Mouse (Mus musculus) embryonic facial prominence, embryonic 14.5 days (tissue): ENCODE data around the gene Aoc3. TPM values are rescaled to one million over a fixed set of nuclear protein-coding genes. Genes with fewer than 3 reads are reported as not detected.
"Not testable (repeated sequence)": the region's sequence is repeated elsewhere in the genome, so short reads cannot be mapped to it uniquely, and the experiment has no call there.

Experiments used
- ATAC-seq: fragments of 200-750 bp; cut with Nextera tagmentation; 2 replicates; pipeline ENCODE4 v1.8.0; 2017; ENCODE audit warnings: low read depth, moderate number of reproducible peaks, moderate TSS enrichment
- DNase-seq: peaks from one replicate; pipeline ENCODE4 v3.0.0-alpha.2; 2015; ENCODE audit warnings: low spot score
- H3K27ac ChIP-seq: fragments of 300-500 bp; sonication (generic); replicated peaks from 2 replicates; pipeline ENCODE4 v1.5.1; 2014; ENCODE audit warnings: low read depth, mild to moderate bottlenecking, low read length, moderate library complexity
- H3K27me3 ChIP-seq: fragments of 300-500 bp; sonication (generic); replicated peaks from 2 replicates; pipeline ENCODE4 v1.6.1; 2014; ENCODE audit warnings: low read length; ENCODE audit not compliant: control insufficient read depth, insufficient read depth
- H3K36me3 ChIP-seq: fragments of 300-500 bp; sonication (generic); 2 replicates; pipeline ENCODE4 v1.6.1; 2014; ENCODE audit warnings: low read length, mixed read lengths; ENCODE audit not compliant: control insufficient read depth, insufficient read depth
- H3K4me1 ChIP-seq: fragments of 300-500 bp; sonication (generic); 2 replicates; pipeline ENCODE4 v1.6.1; 2014; ENCODE audit warnings: antibody characterized with exemption, low read length; ENCODE audit not compliant: control insufficient read depth, insufficient read depth
- H3K4me2 ChIP-seq: fragments of 300-500 bp; sonication (generic); 2 replicates; pipeline ENCODE4 v1.6.1; 2014; ENCODE audit warnings: low read depth, mild to moderate bottlenecking, low read length, moderate library complexity, mixed read lengths
- H3K4me3 ChIP-seq: fragments of 300-500 bp; sonication (generic); 2 replicates; pipeline ENCODE4 v1.5.1; 2014; ENCODE audit warnings: low read depth, mild to moderate bottlenecking, low read length
- H3K9ac ChIP-seq: fragments of 300-500 bp; sonication (generic); 2 replicates; pipeline ENCODE4 v1.6.1; 2014; ENCODE audit warnings: low read depth, mild to moderate bottlenecking, low read length, moderate library complexity, mixed read lengths
- H3K9me3 ChIP-seq: fragments of 300-500 bp; sonication (generic); 2 replicates; pipeline ENCODE4 v1.6.1; 2016; ENCODE audit warnings: low read length; ENCODE audit not compliant: control insufficient read depth
- WGBS: fragments of 180-500 bp; shearing (Covaris S2); extraction: QIAGEN DNeasy Blood & Tissue Kit; methylation state at CpG from one replicate; pipeline ENCODE4 v1.1.7; 2014; 5-methylcytosine and 5-hydroxymethylcytosine counted together
- microRNA-seq: library from miRNA; unstranded; fragments of <30 nt; microRNA quantifications from one replicate; pipeline ENCODE4, GENCODE M21; 2016; ENCODE audit warnings: borderline number of aligned reads
- polyA plus RNA-seq: library from polyadenylated mRNA; unstranded; fragments of >200 nt; fragmentation: Nextera tagmentation; extraction: Ambion mirVana; gene quantifications from 2 replicates; pipeline ENCODE4 v1.2.1, GENCODE M21; 2014

Gene Aoc3
- polyA plus RNA-seq, 1 experiment from 2014 or later = 2.4 TPM

- Histone ChIP-seq H3K4me1 (no peaks in the 10 kb centered on the region), H3K9me3 (no peaks in the 10 kb centered on the region), H3K4me2 (no peak overlapping the region), H3K27me3 (no peaks in the 10 kb centered on the region), H3K36me3 (no peaks in the 10 kb centered on the region), H3K4me3 (no peak overlapping the region), H3K9ac (no peak overlapping the region), H3K27ac (no peak overlapping the region)
- WGBS = 74% methylated on average over 5 of the region's 5 CpGs
- DNase-seq (no peak), ATAC-seq (no peak)
Observed at GRCm38 (mm10) chr11:101370141-101370540, 39.7 kb downstream of the Aoc3 start.

- Histone ChIP-seq H3K4me3 (no peak overlapping the region), H3K9ac (no peak overlapping the region), H3K27me3 (no peaks in the 10 kb centered on the region), H3K36me3 (no peaks in the 10 kb centered on the region), H3K4me1 (no peaks in the 10 kb centered on the region), H3K9me3 (no peaks in the 10 kb centered on the region), H3K27ac (no peak overlapping the region), H3K4me2 (no peak overlapping the region)
- no peak for DNase-seq
- ATAC-seq = no peak
- WGBS = 60% methylated on average over 7 of the region's 7 CpGs
Observed at GRCm38 (mm10) chr11:101374421-101374938, 44.1 kb downstream of the Aoc3 start.

GRCm38 (mm10) chr11:101378196-101378595 is 47.8 kb downstream of the Aoc3 start:
- H3K4me1 ChIP-seq, H3K9ac ChIP-seq, H3K9me3 ChIP-seq, DNase-seq, H3K4me2 ChIP-seq, ATAC-seq, H3K27me3 ChIP-seq, H3K36me3 ChIP-seq, H3K4me3 ChIP-seq, H3K27ac ChIP-seq: not testable (repeated sequence)
- 93% methylated on average over 8 of the region's 8 CpGs for WGBS

GRCm38 (mm10) chr11:101378926-101379325 is 48.5 kb downstream of the Aoc3 start:
- H3K4me1 ChIP-seq = no peaks in the 10 kb centered on the region
- H3K9me3 ChIP-seq = no peaks in the 10 kb centered on the region
- no peak for DNase-seq
- ATAC-seq = no peak
- H3K4me2 ChIP-seq = no peak overlapping the region
- H3K4me3 ChIP-seq = no peak overlapping the region
- WGBS = 82% methylated on average over 6 of the region's 6 CpGs
- H3K27ac ChIP-seq = no peak overlapping the region
- H3K36me3 ChIP-seq = no peaks in the 10 kb centered on the region
- no peak overlapping the region for H3K9ac ChIP-seq
- no peaks in the 10 kb centered on the region for H3K27me3 ChIP-seq

- DNase-seq (no peak), ATAC-seq (no peak)
- no peak overlapping the region for H3K4me3 ChIP-seq
- no peaks in the 10 kb centered on the region for H3K27me3 ChIP-seq
- no peak overlapping the region for H3K27ac ChIP-seq
- no peaks in the 10 kb centered on the region for H3K9me3 ChIP-seq
- no peaks in the 10 kb centered on the region for H3K36me3 ChIP-seq
- no peak overlapping the region for H3K4me2 ChIP-seq
- H3K4me1 ChIP-seq = no peaks in the 10 kb centered on the region
- H3K9ac ChIP-seq = no peak overlapping the region
- WGBS = 21% methylated on average over 4 of the region's 4 CpGs
Observed at GRCm38 (mm10) chr11:101381817-101382216, 51.4 kb downstream of the Aoc3 start.

Small RNA genes lying within 50 kb of the gene (microRNA-seq; reads per million reads assigned to microRNA genes)
- not detected for gene Gm25593

Other genes with a start within 250 kb of the Aoc3 start
- gene Coasy, start 248.0 kb upstream of the Aoc3 start, polyA plus RNA-seq = 39.1 and 40.5 TPM in 2 replicates
- 45.8 and 55.2 TPM in 2 replicates for gene Mlx, start 243.3 kb upstream of the Aoc3 start, polyA plus RNA-seq
- gene Psmc3ip, start 235.2 kb upstream of the Aoc3 start, polyA plus RNA-seq = 27.2 and 34.4 TPM in 2 replicates
- gene Retreg3, start 210.7 kb upstream of the Aoc3 start, polyA plus RNA-seq = 10.4 and 12.1 TPM in 2 replicates
- 55.7 and 60.2 TPM in 2 replicates for gene Tubg1, start 210.7 kb upstream of the Aoc3 start, polyA plus RNA-seq
- gene Tubg2, start 174.7 kb upstream of the Aoc3 start, polyA plus RNA-seq = 6.6 and 8.4 TPM in 2 replicates
- 1.6 and 1.9 TPM in 2 replicates for gene Cntnap1, start 160.1 kb upstream of the Aoc3 start, polyA plus RNA-seq
- gene Plekhh3, start 159.3 kb upstream of the Aoc3 start, polyA plus RNA-seq = 17.7 and 20.9 TPM in 2 replicates
- gene Ccr10, start 155.2 kb upstream of the Aoc3 start, polyA plus RNA-seq = 0.28 TPM in 1 of 2 replicates, not detected in the other
- 14.8 and 15.5 TPM in 2 replicates for gene Ezh1, start 104.1 kb upstream of the Aoc3 start, polyA plus RNA-seq
- gene Ramp2, start 84.6 kb upstream of the Aoc3 start, polyA plus RNA-seq = 128 and 154 TPM in 2 replicates
- 111 and 116 TPM in 2 replicates for gene Vps25, start 76.9 kb upstream of the Aoc3 start, polyA plus RNA-seq
- 10.7 and 11.9 TPM in 2 replicates for gene Wnk4, start 70.0 kb upstream of the Aoc3 start, polyA plus RNA-seq
- 0.90 and 1.6 TPM in 2 replicates for gene Cntd1, start 51.6 kb upstream of the Aoc3 start, polyA plus RNA-seq
- gene Coa3, start 51.5 kb upstream of the Aoc3 start, polyA plus RNA-seq = 180 and 181 TPM in 2 replicates
- 134 and 139 TPM in 2 replicates for gene Becn1, start 28.3 kb upstream of the Aoc3 start, polyA plus RNA-seq
- gene Psme3, start 14.4 kb upstream of the Aoc3 start, polyA plus RNA-seq = 98.0 and 106 TPM in 2 replicates
- gene Aoc2, start 5.5 kb upstream of the Aoc3 start, polyA plus RNA-seq = 0.75 and 0.82 TPM in 2 replicates
- not detected in 2 replicates for gene G6pc, start 37.0 kb downstream of the Aoc3 start, polyA plus RNA-seq
- gene Aarsd1, start 87.0 kb downstream of the Aoc3 start, polyA plus RNA-seq = 43.4 and 59.3 TPM in 2 replicates
- 13.4 and 16.0 TPM in 2 replicates for gene Gm27029, start 94.2 kb downstream of the Aoc3 start, polyA plus RNA-seq
- 16.2 and 17.3 TPM in 2 replicates for gene Rundc1, start 94.5 kb downstream of the Aoc3 start, polyA plus RNA-seq
- gene Ptges3l, start 94.7 kb downstream of the Aoc3 start, polyA plus RNA-seq = 35.5 and 37.1 TPM in 2 replicates
- gene Rpl27, start 111.7 kb downstream of the Aoc3 start, polyA plus RNA-seq = 376 and 406 TPM in 2 replicates
- gene Ifi35, start 117.8 kb downstream of the Aoc3 start, polyA plus RNA-seq = 14.1 and 14.3 TPM in 2 replicates
- gene Rnd2, start 134.4 kb downstream of the Aoc3 start, polyA plus RNA-seq = 7.4 and 9.8 TPM in 2 replicates
- 50.4 and 51.0 TPM in 2 replicates for gene Vat1, start 135.6 kb downstream of the Aoc3 start, polyA plus RNA-seq
- 10.4 and 11.3 TPM in 2 replicates for gene Brca1, start 221.3 kb downstream of the Aoc3 start, polyA plus RNA-seq
- 63.6 and 70.6 TPM in 2 replicates for gene Nbr1, start 221.5 kb downstream of the Aoc3 start, polyA plus RNA-seq